Mouse (Mus musculus): Measurements from ENCODE around the gene Zbtb11.

DNA sequence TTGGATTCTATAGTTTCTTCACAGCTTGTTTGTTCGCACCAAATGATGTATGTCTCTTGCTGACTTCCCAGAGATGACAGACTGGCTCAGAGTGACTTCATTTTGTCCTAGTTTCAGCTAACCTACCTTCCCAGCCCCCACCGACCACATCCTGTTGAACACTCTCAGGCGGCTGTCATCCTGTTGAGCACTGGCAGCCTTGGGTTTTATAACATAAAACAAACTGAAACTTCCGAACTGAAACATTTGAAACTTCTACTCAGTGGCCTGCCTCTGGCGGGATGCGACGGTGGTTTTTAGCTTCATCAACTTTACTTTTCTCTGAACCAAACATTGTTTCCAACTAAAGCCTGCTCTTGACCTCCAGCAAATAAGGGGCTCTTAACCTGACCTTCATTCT is 24.7 kb upstream of the Zbtb11 start:
- TF ChIP-seq TAL1 (IDR thresholded peaks at IDR 0.05; ENCODE audit: low read length) (no peak), GATA1 (IDR thresholded peaks at IDR 0.05; ENCODE audit: low read length) (no peak)
